Mouse (Mus musculus): ENCODE measurements at regions not wholly inside any gene's neighbourhood (a gene's known extent, or its start where the extent isn't known, plus 50 kb on each side); places are given as distances from the start of the nearest gene placed in this dataset.

DNA sequence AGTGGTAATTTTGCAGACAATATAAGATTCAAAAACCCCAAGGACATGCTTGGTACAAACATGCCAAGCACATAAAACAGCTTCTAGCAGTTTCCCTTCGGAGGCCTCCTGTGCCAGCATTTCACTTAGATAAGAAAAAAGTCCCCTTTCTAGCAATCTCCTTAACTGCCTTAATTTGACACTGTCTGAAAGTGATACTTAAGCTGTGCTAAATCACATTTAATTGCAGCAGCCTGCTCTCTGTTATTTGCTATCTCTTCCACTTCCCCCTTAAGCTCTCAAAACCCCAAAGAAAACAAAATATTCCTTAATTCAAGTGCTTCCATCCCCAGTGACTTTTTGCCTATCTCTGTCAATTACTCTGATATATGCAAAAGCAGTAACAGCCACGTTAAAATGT is 86.9 kb upstream of the Prokr2 start:
- no peak for DNase-seq

DNA sequence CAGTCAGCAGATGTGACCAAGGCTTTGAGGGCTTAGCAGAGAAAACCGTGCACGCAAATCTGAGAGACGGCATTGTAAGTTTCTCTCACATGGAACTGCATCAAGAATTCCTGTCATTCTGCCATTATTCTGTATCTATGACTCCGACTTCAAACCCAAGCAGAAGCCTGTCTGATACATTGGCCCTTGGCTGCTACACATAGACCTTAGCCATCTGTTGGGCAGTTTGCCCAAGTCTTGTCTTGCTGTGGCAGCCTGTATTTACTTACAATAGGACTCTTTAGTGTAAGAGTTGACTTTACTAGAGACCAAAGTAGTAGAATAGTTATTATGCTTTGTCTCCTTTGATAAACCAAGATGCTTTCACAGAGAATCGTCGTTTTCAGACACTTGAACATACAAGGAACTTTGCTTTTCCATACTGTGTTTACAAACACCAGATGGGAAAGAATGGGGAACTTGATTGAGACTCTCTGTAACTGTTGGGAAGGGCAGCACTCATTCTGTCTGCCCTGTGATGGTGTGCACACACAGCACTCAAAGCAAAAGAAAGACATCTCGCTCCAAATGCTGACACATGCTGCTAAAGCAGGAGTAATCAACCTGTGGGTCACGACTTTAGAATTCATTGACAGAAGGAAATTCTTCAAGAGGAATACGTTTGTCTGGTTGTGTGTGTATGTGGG is 83.9 kb upstream of the Prokr2 start:
- no peak for DNase-seq

DNA sequence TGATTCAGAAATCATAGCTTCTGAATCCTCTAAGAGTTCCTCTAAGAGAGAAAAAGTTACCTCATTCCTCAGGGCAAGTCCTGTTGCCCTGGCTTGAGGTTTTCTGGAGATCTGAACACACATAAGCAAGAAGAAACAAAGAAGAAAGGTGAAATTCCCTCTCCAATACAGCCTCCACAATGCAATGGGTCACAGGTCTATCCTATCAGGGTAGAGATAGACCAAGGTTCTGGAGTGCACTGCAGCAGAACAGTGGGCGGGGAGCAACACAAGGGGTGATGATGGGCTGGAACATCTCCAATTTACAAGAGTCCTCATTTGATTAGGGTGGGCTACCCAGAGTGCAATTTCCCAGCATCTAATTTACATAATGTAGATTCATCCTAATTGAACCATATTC is 69.8 kb upstream of the Prokr2 start:
- DNase-seq: peak; percentile 38

DNA sequence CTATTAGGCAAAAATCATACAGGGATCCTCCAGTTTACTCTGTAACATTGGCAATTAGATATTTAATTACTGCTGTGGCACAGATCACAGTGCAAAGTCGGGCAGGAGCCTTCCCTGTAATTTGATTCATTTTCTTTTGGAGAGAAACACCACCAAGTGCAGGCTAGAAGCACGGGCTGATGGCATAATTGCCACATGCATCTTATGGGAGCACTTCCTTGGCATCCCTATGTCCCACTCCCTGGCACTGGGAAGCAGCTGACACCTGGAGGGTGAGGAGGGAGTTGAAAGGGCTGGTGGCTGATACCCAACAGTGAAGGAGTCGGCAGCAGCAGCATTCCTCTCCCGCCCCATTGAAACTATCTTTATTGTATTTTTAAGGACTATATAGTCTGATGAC is 64.1 kb upstream of the Prokr2 start:
- DNase-seq: no peak

DNA sequence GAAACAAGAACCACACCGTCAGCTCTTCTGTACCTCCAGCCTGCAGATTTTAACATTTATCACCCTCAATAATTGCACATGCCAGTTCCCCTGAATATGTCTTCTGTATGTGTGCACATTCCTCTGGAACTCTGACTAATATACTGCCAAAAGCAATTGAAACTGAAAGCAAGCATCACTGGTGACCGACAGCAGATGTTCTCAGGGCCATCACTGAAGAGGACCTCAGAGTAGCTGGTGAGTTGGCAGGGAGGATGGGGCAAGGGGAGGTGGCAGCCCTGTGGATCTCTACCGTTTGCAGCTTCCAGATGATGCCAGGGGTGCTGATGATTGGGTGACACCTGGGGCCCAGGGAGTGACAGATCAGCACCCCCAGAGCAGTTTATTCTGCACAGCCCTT is 62.6 kb upstream of the Prokr2 start:
- no peak for DNase-seq

DNA sequence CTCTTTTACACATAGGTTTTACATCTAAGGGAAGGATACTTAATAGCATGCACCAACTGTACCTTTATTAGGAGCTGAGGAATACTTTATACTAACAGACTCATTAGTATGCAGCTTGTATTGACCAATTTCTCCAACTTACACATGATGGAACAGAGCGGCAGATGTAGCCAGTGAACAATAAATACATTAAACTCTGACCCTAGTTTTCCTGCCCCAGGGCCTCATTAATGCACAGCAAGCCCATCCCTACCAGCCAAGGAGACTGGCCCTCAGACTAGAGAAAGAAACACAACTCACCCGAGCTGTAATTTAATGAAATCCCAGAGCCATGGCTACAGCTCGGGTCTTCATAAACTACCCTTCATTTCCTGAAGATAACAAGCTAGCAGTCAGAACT is 60.8 kb upstream of the Prokr2 start:
- DNase-seq: peak; percentile 75

DNA sequence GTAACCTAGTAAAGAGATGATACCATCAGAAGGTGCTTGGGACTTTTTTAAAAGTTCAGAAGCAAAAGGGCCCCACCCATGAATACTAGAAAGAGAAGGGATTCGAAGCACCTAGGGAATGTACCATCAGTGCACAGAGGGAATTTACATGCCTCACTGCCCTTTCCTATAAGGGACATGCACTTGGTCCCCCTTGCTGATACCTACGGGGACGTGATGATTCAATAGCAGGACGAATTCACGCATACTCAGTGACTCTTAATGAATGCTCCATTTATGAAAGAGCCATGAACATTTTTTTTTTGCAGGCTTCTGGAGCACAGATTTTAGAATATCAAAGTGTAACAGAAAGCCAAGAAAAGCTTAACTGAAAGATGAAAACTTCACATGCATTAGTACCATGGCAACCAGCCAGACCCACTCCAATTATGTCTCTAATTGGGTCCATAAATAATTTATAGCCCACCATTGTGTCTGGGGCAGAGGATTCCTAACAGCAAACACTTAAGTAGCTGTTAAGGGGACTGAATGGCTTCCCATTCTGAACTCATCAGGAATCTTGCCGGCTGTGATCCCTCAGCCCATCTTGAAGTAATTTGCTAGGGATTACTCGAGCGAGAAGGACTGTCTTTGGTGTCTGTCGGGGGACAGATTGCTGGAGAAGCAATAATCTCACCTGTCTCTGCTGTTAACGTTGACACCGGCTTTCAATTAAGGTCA is 59.4 kb upstream of the Prokr2 start:
- DNase-seq: peak; percentile 85

All from retina, postnatal 1 day (tissue).